Mouse (Mus musculus): ENCODE data around the gene Amh. TPM values are rescaled to one million over a fixed set of nuclear protein-coding genes. Genes with fewer than 3 reads are reported as not detected.
A peak's percentile ranks its signal among the peaks of the same experiment; 100 is the strongest.

The Amh gene
- polyA plus RNA-seq, 1 experiment = not detected

DNA sequence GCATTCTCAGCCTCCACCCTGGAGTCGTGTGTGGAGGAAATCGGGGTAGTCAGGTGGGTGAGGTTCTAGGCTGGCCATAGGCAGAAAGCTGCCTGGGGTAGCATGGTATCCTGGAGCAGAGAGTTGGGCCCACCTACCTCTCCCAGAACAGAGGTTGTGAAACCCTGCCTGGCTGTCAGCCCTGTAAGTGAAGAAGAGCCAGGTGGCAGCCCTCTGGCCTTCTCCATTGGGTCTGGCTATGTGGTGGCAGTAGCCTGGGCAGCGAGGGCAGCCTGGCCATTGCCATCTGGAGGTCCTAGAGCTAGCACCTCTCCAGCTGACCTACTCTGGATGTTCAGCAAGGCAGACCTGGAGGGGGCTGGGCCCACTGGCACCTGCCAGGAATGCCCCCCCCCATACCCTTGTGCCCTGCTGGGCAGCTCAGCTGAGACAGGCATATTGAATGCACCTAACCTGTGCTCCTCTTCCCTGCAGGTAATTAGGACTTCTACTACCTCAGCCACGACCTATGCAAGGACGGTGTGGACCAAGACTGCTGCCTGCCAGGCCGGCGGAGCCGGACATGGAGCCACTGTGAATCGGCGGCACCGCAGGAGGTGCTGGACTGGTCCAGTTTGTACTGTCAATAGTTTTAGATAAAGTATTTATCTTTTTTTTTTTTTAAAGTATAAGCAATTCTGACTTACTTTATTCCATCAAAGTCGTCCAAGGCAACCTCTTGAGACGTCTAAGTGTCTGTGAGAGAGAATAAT, 11.8 kb upstream of the Amh start:
- Histone ChIP-seq H3K27ac (ENCODE audit: insufficient read depth, low read depth, low read length) (no peak overlapping the region), H3K4me1 (ENCODE audit: control insufficient read depth, insufficient read depth, low read length) (peaks cover 16% of the 10 kb centered on the region; the same call in 1 of the 2 replicates), H3K4me3 (ENCODE audit: insufficient read depth, low read depth, low read length) (no peak overlapping the region)
- 87% methylated on average over 13 of the region's 13 CpGs for WGBS
- TF ChIP-seq CTCF (IDR thresholded peaks at IDR 0.05; ENCODE audit: insufficient read depth, low read depth, low read length) = no peak
- TF ChIP-seq POLR2A (IDR thresholded peaks at IDR 0.05; ENCODE audit: insufficient read depth, low read depth, low read length) = no peak

DNA sequence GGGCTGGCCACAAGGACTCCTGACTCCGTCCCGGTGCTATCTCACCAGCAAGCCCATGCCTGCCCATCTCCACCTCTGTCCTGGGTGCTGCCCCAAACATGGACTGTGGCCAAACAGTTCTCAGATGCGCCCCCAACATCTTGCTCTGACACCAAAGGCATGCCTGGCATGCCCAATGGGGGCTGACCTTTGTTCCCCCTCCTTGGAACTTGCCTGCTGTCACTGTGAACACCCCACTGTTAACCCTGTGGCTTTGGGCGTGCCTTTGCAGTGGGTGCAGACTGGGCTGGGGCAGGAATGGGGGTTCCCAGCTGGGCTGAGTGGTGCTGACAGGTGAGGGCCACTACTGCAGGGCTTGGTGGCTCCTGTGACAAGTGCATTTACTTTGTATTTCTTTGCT, 11.2 kb upstream of the Amh start:
- Histone ChIP-seq H3K4me3 (ENCODE audit: insufficient read depth, low read depth, low read length) (no peak overlapping the region), H3K4me1 (ENCODE audit: control insufficient read depth, insufficient read depth, low read length) (peaks cover 16% of the 10 kb centered on the region; the same call in 1 of the 2 replicates), H3K27ac (ENCODE audit: insufficient read depth, low read depth, low read length) (no peak overlapping the region)
- WGBS = 89% methylated on average over 4 of the region's 4 CpGs
- TF ChIP-seq CTCF (IDR thresholded peaks at IDR 0.05; ENCODE audit: insufficient read depth, low read depth, low read length) (no peak), POLR2A (IDR thresholded peaks at IDR 0.05; ENCODE audit: insufficient read depth, low read depth, low read length) (no peak)

DNA sequence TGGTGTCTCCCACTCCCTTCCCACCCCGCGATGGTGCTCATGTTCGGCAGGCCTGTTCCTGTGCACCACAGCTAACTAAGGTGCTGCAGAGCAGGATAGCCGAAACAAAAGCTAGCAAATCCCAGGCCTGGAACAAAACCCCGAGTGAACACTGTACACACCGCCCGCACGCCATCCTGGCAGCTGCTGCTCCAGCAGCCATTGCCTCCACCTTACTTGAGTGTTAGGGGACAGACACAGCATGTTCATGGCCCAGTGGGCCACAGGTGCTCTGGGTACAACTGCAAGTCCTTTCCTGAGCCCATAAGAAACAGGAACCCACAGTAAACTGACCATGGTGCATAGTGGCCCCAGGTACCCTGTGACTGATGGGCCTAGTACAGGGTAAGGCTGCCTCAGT, 10.3 kb upstream of the Amh start:
- Histone ChIP-seq H3K4me1 (ENCODE audit: control insufficient read depth, insufficient read depth, low read length) (peaks cover 18% of the 10 kb centered on the region; the same call in 1 of the 2 replicates), H3K4me3 (ENCODE audit: insufficient read depth, low read depth, low read length) (no peak overlapping the region), H3K27ac (ENCODE audit: insufficient read depth, low read depth, low read length) (no peak overlapping the region)
- no peak for TF ChIP-seq CTCF (IDR thresholded peaks at IDR 0.05; ENCODE audit: insufficient read depth, low read depth, low read length)
- TF ChIP-seq POLR2A (IDR thresholded peaks at IDR 0.05; ENCODE audit: insufficient read depth, low read depth, low read length) = no peak
- WGBS = 75% methylated on average over 8 of the region's 8 CpGs

DNA sequence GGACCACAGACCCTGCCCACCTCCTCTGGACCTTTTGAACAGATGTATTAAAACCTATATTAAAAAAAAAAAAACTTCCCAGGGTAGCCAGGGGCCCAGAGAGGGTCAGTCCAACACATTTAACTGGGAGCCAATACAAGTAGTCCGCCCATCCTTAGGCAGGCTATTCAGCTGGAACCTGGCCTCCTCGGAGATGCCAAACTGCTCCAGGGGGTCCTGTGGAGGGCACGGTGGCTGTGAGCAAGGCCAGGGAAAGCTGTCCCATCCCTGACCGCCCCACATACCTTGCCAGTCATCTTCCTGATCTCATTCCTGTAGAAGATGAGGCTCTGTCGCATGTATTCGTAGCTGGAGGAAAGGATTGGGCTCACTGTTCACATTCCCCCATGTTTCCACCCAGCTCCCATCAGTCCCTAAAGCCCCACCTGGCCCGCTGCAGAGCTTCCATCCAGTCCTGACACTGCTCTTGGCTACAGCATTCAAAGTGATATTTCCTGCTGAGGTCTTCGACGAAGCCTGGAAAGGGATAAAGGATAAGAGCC, 8.7 kb upstream of the Amh start:
- H3K4me3 ChIP-seq (ENCODE audit: insufficient read depth, low read depth, low read length) = no peak overlapping the region
- 73% methylated on average over 9 of the region's 9 CpGs for WGBS
- H3K27ac ChIP-seq (ENCODE audit: insufficient read depth, low read depth, low read length) = no peak overlapping the region
- TF ChIP-seq POLR2A (IDR thresholded peaks at IDR 0.05; ENCODE audit: insufficient read depth, low read depth, low read length) (no peak), CTCF (IDR thresholded peaks at IDR 0.05; ENCODE audit: insufficient read depth, low read depth, low read length) (no peak)
- H3K4me1 ChIP-seq (ENCODE audit: control insufficient read depth, insufficient read depth, low read length) = peaks cover 26% of the 10 kb centered on the region; the same call in 1 of the 2 replicates

DNA sequence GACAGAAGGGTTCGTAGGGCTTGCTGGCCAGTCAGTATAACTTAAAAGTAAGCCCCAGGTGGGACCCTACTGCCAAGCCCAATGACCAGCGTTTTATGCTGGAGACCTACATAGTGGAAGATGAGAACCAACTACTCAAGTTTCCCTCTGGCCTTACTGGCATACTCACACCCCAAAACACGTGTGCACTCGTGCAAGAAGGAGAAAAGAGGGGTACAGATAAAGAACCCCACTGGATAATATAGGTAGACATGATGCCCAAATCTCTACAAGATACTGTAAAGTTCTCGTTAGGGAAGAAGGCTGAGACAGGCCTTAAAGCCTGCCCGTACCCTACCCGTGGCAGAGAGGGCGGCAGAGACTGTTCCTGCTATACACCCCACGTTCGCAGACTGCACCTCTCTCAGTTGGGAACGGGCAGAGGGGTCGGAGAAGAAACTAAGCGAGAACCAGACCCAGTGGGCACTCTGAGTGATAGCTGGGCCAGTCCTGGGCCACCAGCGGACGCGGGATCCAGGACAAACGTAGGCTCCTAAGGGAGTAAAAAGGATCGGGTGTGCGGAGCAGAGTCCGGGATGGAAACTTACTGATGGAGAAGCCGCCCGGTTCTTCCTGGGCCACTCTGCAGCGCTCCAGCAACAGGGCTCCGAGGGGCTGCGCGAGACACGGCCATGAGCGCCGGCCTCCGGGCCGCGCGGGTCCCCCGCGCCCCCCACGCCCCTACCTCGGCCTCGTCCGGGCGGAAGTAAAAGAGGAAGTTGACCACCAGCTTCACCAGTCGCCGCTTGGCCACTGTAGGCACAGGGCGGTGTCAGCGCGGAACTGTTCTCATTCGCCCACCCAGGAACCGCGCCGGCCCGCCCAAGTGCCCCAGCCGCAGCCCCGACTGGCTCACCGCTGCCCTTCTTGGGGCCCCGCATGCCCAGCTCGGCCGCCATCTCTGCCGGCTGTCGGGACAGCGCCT, 7.6 kb upstream of the Amh start:
- Histone ChIP-seq H3K27ac (ENCODE audit: insufficient read depth, low read depth, low read length) (peak overlapping the region; percentile 99), H3K4me3 (ENCODE audit: insufficient read depth, low read depth, low read length) (peak overlapping the region; percentile 87), H3K4me1 (ENCODE audit: control insufficient read depth, insufficient read depth, low read length) (peaks cover 18% of the 10 kb centered on the region; the same call in 1 of the 2 replicates)
- 2% methylated on average over 59 of the region's 59 CpGs for WGBS
- no peak for TF ChIP-seq CTCF (IDR thresholded peaks at IDR 0.05; ENCODE audit: insufficient read depth, low read depth, low read length)
- no peak for TF ChIP-seq POLR2A (IDR thresholded peaks at IDR 0.05; ENCODE audit: insufficient read depth, low read depth, low read length)

DNA sequence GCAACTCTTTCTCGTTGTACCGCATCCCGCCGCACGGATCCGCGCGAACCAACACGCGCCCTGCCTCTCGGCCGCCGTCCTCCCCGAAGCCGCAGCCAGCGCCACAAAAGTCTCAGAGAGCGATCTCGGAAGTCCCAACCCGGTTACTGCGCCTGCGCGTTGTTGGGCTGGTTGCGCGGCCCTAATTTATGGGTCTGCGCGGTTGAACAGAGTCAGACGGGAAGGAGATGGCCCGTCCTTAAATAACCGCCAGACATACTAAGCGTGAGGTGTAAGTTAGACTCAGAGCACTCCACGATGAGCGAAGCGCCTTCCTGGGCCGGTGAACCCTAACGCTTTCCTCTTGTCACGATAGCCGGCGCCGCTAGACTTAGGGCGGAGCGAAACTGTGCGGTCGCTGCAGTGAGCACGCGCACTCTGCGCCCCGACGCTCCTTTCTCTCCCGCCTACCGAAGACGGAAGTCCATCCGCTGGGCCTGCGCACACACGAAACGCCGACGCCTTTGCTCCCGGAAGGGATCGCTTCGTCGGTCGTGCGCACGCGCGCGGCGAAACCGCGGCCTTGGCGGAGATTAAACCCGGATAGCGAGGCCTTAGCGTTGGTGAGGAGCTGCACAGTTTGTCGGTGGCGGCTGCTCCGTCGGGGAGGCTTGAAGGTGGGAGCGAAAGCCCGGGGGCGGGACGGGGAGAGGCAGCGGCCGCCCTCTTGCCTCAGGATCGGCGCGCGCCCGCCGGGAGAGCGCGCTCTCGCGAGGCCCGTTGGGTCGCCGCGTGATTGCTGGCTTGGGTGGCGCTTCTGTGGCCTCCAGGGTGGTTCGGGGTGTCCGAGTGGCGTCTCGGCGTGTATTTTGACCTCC, 6.7 kb upstream of the Amh start, which contains the start of the genes Sf3a2 and Plekhj1:
Gene Sf3a2 (plus strand): TSS at position 49 of the 857 bp plus-strand sequence.
Gene Plekhj1 (minus strand): TSS at position 477 of the 857 bp plus-strand sequence.
- peaks cover 17% of the 10 kb centered on the region; the same call in 1 of the 2 replicates for H3K4me1 ChIP-seq (ENCODE audit: control insufficient read depth, insufficient read depth, low read length)
- H3K27ac ChIP-seq (ENCODE audit: insufficient read depth, low read depth, low read length) = peak within 1 kb of the TSS; percentile 99
- WGBS = under 1% methylated on average over 102 of the region's 104 CpGs
- peak within 1 kb of the TSS; percentile 87 for H3K4me3 ChIP-seq (ENCODE audit: insufficient read depth, low read depth, low read length)
- TF ChIP-seq POLR2A (IDR thresholded peaks at IDR 0.05; ENCODE audit: insufficient read depth, low read depth, low read length) (peak; percentile 86), CTCF (IDR thresholded peaks at IDR 0.05; ENCODE audit: insufficient read depth, low read depth, low read length) (no peak)

DNA sequence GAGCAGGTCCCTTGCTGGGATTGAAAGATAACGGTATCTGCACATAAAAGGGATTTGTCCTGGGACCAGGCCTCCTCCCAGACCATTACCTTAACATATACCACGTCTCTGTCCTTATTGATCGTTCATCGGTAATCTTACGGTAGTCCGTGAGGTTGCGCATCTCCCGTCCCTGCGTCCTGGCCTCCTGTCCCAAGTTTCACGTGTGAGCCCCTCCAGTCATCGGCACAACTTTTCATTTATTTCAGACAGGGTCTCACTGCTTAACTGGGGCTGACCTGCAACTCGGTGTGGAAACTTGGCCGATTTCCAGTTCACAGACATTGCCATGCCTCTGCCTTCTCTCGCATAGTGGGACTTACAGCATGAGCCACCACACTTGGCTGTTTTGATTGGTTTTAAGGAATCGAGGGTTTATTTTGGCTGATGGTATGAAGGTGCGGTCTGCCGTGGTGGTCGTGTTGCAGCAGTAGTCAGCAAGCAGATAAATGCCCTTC, 5.9 kb upstream of the Amh start:
- TF ChIP-seq CTCF (IDR thresholded peaks at IDR 0.05; ENCODE audit: insufficient read depth, low read depth, low read length) (no peak), POLR2A (IDR thresholded peaks at IDR 0.05; ENCODE audit: insufficient read depth, low read depth, low read length) (no peak)
- Histone ChIP-seq H3K4me1 (ENCODE audit: control insufficient read depth, insufficient read depth, low read length) (peaks cover 17% of the 10 kb centered on the region; the same call in 1 of the 2 replicates), H3K4me3 (ENCODE audit: insufficient read depth, low read depth, low read length) (peak overlapping the region; percentile 87), H3K27ac (ENCODE audit: insufficient read depth, low read depth, low read length) (peak overlapping the region; percentile 79; the same call in 1 of the 2 replicates)
- WGBS = under 1% methylated on average over 18 of the region's 18 CpGs

Measured in olfactory bulb, adult 2 months (tissue).